Mouse (Mus musculus): Measurements from ENCODE around the gene Sympk.

GRCm38 (mm10) chr7:19057405-19057804 lies 33.2 kb downstream of the Sympk start:
- TF ChIP-seq CTCF (IDR thresholded peaks at IDR 0.05; ENCODE audit: extremely low read depth, insufficient read length, insufficient replicate concordance, low read depth, low read length) (no peak), POLR2A (IDR thresholded peaks at IDR 0.05; ENCODE audit: low read depth, low read length) (no peak)
